Mouse (Mus musculus) mesoderm, embryonic 11.5 days (tissue): Measurements from ENCODE around the gene Rcvrn.
A peak's percentile ranks its signal among the peaks of the same experiment; 100 is the strongest.

ENCODE experiments used
- DNase-seq: peaks from one replicate; pipeline ENCODE4 v3.0.0-alpha.2; 2012; ENCODE audit warnings: low read depth, low spot score

Rcvrn gene

GRCm38 (mm10) chr11:67668460-67669007 lies 26.6 kb upstream of the Rcvrn start:
- no peak for DNase-seq

- no peak for DNase-seq
These were observed 25.1 kb upstream of the Rcvrn start for GRCm38 (mm10) chr11:67670031-67670430.

- no peak for DNase-seq
These were observed 23.0 kb upstream of the Rcvrn start for GRCm38 (mm10) chr11:67672140-67672539.

DNA sequence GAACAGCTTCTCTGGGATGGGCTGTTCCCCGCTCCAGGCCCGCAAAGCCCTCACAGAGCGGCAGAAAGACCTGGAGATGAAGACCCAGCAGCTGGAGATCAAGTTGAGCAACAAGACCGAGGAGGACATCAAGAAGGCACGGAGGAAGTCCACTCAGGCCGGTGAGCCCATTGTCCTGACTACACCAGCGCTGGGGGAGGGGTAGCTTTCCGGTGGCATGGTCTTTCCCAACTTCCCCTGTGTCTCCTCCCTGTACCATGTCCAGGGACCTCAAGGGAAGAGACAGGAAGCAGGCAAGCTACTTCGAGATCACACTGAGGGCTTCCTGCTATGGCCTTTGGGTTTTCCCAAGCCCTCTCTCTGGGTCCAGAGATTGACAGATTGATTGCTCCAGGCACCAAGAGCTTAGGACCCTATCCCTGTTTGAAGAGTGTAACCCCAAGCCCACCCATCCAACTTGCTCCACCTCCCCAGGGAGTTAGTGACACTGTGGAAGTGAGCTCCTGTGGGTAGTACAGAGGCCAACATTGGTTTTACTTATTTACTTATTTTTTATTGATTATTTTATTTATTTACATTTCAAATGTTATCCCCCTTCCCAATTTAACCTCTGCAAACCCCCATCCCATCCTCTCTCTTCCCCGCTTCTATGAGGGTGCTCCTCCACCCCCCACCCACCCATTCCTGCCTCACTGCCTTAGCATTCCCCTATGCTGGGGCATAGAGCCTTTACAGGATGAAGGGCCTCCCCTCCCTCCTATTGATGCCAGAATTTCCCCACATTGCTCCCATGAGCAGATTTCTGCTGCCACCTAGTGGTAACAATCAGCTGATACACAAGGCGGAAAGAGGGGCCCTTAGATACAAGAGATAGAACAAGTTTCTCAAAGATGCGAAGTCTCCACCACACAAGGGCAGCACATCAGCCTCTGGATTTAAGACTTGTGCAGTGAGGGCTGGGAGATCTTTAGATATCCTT lies 19.3 kb upstream of the Rcvrn start:
- peak; percentile 81 for DNase-seq

DNA sequence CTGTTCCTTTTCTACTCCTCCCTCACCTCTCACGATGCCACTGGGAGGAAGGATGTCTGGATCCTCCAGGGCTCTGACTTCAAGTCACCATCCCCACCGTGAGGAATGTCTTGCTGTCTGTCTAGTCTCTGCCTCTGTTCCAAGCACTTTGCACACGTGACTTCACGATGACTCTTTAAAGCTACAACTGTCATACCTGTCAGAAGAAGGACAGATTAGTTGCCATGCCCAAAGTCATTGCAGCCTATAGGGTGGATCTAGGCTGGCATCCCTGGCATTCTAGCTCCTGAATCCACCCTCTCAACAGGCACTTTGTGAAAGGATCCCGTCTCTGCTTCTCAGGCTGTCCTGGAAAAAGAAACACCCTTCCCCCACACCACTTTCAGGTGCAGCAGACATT lies 15.8 kb upstream of the Rcvrn start:
- no peak for DNase-seq

DNA sequence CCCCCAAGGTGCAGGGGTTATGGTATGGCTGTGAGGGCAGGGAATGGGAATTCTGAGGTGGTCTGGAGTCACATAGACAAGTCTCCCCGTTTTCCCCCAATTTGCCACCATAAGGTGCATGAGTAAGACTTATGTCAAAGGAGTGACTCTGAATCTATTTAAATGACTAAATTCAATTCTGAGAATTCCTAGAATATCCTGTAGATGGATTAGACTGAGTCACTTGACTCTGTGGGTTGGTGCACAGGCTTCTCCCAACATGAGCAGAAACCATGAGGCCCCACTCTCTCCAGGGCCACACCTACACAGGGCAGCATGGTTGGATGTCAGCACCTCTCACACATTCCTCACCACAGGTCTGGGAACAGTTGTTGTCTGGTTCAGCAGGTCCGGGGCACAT lies 15.2 kb upstream of the Rcvrn start:
- DNase-seq = no peak

- no peak for DNase-seq
These were observed 13.3 kb upstream of the Rcvrn start for GRCm38 (mm10) chr11:67681871-67682270.

- no peak for DNase-seq
These were observed 9.0 kb upstream of the Rcvrn start for GRCm38 (mm10) chr11:67686109-67686508.

DNA sequence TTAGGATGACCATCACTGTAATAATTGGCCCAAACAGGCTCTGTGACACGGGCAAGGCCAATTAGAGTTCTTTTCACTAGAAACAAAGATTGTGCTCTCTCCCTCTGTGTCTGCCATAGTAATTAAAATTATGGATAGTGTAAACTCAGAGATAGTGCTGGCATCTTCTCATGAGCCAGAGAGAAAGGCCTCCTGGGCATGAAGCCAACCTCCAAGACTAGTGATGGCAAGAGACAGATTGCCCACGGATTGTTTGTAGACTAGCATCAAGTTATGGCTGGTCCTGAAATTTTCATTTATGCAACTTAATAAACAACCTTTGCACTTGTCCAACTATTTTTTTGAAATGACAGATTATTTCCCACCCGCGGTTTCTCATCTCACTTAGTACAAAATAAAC lies 17.9 kb downstream of the Rcvrn start:
- no peak for DNase-seq

DNA sequence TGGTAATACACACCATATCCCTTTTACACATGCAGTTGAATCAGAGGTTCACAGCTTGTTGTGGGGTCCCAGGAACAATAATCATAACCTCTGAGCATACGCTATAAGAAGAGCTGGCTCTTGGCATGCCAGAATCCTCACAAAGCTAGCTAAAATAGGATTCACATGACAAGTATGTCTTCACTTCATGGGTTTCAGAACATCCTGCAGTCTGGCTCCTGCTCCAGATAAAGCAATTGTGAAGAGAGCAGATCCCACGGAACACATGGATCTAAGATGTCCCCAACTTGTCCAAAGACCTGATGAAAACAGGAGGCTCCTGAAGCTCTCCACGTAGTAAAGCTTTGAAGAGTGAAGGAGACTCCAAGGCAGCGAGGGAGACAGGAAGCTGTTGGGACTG lies 20.3 kb downstream of the Rcvrn start:
- no peak for DNase-seq

DNA sequence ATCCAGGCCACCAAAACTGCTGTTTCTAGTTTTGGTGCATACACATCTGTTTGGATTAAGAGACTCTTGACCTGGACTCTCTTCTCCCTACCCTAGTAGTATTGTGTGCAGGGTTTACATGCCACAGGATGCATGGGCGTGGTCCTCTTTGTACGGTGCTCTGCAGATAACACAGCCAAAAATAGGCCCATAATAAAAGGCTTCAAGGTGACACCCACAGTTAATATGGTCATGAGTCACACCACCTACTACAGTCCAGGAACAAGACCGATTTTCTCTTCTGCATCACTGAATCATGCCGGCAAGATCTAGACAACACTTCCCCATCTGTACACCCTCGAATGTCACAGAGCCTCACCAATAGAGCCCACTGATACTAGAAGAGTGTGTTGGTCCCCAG lies 26.4 kb downstream of the Rcvrn start:
- DNase-seq = no peak

GRCm38 (mm10) chr11:67722399-67723156 lies 27.5 kb downstream of the Rcvrn start:
- DNase-seq = peak; percentile 4

DNA sequence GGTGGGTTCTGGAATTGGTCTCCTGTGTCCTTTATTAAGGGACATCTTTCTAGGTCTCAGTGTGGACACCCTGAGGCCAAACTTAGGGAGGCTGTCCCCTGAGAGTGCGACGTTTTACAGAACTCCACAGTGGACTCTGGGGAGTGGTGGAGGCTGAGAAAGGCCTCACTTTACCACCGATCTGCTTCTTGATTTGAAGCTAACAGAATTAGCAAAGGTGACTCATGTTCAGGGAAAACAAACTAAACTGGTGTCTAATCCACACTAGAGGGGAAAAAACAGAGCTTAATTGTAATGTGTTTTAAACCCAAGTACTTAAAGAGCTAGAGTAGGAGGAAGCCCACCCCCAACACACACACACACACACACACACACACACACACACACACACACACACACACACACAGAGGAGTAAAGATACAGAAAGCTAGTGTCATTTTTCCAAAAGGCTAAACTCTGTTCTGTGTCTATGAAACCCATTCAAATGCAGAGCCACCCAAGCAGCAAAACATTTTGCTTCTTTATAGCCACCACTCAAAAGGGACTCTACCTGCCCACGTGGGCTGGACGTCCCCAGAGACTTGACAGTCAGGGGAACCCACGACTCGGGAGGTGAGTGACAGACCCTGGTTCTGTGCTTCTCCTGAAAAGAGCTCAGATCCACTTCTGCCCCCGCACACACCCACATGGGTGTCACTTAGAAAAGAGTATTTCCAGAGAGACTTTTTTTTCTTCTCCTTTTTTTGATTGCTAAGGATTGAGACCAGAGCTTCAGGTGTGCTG lies 28.3 kb downstream of the Rcvrn start:
- DNase-seq = no peak

- no peak for DNase-seq
These were observed 32.0 kb downstream of the Rcvrn start for GRCm38 (mm10) chr11:67727095-67727494.

GRCm38 (mm10) chr11:67728726-67729125 lies 33.6 kb downstream of the Rcvrn start:
- no peak for DNase-seq

- DNase-seq = no peak
These were observed 35.9 kb downstream of the Rcvrn start for GRCm38 (mm10) chr11:67731056-67731455.

DNA sequence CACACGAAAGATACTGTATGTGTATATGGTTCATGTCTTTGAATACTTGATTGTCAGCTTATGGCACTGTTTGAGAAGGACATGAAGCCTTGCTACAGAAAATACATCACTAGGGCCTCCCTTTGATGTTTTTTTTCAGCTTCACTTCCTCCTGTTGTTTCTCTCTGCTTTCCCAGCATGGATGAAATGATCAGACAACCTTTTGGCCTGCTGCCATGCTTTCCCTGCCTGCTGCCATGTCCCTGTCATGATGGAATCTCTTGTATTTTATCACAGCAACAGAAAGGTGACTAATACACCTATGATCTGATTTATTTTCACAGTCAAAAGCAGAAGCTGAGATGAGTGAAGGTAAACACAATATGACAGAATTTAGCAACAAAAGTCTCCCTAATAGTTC lies 38.6 kb downstream of the Rcvrn start:
- no peak for DNase-seq

GRCm38 (mm10) chr11:67734597-67734996 lies 39.5 kb downstream of the Rcvrn start:
- no peak for DNase-seq

GRCm38 (mm10) chr11:67738345-67738744 lies 43.2 kb downstream of the Rcvrn start:
- no peak for DNase-seq

- no peak for DNase-seq
These were observed 43.8 kb downstream of the Rcvrn start for GRCm38 (mm10) chr11:67738846-67739490.

- no peak for DNase-seq
These were observed 46.4 kb downstream of the Rcvrn start for GRCm38 (mm10) chr11:67741569-67741968.
